Mouse (Mus musculus) right cerebral cortex, postnatal 25 days (tissue): Measurements from ENCODE around the gene Slc25a23.
A peak's percentile ranks its signal among the peaks of the same experiment; 100 is the strongest.

Experiments
- DNase-seq: peaks from one replicate; pipeline ENCODE4 v3.0.0; 2022

The Slc25a23 gene

DNA sequence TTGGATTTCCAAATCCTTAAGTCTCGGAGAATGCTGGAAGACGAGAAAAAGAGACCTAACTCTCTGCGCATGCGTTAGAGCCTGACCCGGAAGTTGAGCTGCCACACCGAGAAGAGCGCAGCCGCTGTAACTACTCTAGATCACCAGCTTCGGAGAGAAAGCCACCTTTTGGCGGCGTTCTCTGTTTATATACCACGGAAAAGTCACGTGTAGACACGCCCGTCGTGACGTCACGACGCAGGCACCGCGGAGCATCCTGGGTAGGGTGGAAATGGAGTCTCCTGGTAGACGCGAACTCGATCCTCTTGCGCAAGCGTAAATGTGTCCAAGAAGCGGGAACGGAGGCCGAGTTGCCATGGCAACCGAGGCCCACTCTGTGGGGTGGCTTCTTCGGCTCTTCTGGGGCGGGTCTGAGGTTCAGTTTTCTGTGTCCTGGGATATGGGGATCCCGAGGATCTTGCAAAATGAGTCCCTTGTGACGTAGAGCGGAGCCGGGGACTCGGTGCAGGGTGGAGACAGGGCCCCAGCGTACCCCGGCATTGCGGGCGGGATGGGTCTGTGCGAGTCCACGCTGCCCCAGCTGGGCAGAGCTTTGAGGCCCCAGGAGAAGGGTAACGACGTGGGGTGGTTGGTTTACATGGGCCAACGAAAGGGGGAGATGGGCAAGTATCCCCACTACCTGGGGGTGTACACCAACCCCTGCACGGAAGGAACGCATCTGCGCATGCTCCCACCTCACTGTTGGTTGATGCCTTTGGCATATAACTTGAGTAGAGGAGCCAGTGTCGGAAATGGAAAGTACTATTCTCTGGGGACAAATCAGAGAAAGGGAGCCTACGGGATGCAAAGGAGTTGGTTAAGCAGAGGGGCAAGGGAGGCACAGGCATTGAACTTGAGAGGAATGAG is 48.2 kb downstream of the Slc25a23 start, which contains the start of the genes Gtf2f1 and Gm17949:
Gtf2f1 (minus strand) TSS at position 53 of the 906 bp plus-strand sequence.
Gm17949 (plus strand) TSS at position 234 of the 906 bp plus-strand sequence.
- DNase-seq: peak; percentile 94

DNA sequence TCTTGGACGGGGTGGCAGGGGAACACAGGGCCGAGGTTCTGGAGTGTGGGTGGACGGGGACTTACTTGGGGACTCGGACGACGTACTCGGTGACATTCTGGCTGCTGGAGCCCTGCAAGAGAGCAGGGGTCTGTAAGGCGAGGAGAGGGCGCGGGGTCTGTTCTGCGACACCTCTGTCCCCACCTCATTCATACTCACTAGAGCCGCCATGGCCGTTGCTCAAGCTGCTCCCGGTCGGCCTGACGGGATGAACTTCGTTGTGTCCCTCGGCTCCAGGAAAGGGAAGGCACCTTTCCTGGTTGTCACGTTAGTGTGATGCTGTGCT is 48.8 kb downstream of the Slc25a23 start:
- DNase-seq: no peak

DNA sequence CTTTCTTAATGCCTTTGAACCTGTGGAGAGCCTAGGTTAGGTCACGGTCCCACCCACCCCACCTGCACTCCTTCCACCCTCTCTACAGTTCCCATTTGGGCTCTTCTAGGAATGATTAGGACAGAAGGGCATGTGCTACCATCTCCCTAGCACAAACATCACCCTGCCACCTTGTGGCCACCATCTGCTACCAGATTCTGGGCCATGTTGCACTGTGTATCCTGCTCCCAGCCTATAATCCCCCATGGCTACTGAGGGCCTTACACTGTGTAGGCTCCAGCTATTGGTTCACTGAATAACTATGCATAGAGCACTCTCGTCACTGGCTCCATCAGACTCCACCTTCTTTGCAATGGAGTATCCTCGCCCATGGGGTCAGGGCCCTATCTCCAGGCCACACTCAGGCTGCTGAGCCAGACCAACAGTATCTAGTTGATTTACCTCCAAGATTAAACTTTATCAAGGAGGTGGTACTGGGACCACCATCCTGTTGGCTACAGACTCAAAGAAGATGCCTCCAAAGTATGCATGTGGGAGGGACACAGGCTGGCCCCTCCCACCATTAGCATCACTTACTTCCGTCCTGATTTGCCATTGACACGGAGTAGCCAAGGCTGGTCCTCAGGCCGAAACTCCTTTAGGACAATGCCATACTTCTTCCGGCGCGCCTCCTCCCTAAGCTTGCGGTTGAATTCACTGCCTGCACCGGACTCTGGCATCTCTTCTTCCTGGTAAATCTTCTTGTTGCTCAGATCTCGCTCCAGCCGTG is 52.3 kb downstream of the Slc25a23 start:
- DNase-seq: no peak

DNA sequence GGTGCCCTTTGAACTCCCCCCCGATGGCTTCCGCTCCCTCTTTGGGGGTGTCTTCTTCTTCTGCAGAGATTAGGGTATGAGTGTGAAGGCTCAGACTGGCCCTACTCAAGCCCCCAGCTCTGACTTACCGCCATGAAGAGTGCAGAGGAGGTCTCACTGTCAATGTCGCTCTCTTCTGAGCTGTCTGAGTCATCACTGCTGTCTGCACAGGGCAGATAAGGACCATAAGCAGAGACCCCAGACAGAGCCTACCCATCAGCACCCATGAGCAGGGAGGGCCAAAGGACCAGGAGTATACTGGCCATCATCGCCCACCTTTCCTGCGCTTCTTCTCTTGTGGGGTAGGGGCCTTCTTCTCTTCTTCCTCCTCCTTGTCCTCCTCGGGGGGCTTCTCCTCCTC is 55.7 kb downstream of the Slc25a23 start:
- DNase-seq: no peak

DNA sequence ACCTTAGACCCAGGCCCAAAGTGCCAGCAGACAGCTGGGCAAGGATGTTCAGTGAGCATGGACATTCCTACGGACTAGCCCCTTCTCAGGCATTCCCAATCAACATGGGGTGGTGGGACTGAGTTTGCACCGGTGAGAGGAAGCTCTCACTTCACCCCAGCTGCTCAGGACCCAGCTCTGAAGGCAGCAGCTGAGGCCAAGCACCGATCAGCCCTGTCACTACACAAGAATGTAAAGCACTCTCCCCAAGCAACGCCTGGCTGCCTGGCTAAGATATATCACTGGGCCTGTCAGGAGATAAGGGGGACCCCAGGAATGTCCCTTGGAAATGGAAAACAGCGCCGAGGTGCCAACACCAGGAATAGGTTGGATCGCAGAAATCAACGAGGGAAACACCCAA is 58.4 kb downstream of the Slc25a23 start:
- DNase-seq: no peak

DNA sequence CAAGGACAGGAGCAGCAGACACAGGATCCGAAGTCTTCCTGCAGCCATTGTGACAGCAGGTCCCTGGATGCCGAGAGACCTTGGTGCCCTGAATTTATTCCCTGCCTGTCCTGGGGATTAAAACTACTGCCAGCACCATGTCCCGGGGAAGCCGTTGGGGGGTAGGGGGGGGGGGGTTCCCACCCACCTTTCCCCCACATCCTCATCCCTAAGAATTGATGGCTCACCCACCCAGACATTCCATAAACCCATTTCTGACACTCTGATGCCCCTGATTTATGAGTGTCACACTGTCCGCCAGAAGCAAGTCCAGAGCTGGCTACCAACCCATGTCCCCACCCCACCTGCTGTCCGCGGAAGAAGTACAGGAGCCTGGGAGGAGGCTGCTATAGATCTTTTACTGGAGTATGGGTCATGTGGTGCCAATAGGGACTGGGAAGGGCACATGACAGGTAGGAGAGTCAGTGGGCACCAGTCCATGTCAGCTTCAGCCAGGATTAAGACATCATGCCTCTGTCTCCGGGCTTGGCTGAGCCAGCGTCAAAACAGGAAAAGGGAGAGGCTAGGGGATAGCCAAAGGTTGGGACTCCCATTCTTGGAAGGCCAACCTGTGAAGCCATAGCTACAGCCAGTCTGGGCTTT is 59.6 kb downstream of the Slc25a23 start, which contains the start of gene Pspn:
Pspn (minus strand) TSS at position 51 of the 642 bp plus-strand sequence.
- no peak for DNase-seq

DNA sequence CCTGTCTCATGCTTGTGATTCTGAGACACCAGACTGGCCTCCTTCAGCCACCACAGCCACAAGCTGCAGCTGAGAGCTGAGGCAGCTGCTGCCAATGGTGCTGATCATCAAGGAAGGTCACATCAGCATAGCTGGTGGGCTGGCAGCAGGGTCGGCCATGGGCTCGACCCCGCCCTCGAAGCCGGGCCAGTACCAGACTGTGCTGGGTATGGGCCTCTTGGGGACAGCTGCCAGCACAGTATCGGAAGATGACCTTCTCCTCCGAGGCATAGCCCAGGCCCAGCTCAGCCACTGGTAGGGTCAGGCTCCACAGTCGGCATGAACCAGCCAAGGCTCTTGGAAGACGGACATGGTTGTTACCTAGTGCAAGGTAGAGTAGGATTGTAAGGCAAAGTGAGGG is 60.2 kb downstream of the Slc25a23 start:
- no peak for DNase-seq

DNA sequence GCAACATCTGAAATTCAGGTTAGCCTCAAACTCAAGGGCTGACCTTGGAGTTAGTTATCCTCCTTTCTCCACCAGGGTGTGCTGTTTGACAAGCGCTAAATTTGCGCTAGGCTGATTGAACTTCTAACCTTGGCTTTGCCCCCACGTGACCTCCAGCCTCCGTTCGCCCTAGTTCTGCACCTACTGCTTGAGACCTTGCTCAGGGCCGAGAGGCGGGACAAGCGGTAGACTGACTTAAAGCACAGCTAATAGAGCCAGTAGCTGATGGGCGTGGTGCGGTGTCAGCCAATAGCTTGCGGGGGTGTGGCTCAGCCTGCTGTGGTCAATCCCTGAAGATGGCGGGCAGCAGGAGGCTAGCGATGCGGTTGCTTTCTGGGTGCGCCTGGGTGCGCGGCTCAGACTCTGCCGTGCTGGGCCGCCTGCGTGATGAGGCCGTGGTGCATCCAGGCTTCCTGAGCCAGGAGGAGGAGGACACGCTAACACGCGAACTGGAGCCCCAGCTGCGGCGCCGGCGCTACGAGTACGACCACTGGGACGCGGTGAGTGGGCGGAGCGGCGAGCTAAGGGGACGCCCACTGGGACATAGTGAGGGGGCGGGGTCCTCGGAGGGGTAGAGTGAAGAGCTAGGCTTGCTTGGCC is 62.5 kb downstream of the Slc25a23 start, which contains the start of gene Alkbh7:
Alkbh7 (plus strand) TSS at position 311 of the 639 bp plus-strand sequence.
- DNase-seq: peak; percentile 94

DNA sequence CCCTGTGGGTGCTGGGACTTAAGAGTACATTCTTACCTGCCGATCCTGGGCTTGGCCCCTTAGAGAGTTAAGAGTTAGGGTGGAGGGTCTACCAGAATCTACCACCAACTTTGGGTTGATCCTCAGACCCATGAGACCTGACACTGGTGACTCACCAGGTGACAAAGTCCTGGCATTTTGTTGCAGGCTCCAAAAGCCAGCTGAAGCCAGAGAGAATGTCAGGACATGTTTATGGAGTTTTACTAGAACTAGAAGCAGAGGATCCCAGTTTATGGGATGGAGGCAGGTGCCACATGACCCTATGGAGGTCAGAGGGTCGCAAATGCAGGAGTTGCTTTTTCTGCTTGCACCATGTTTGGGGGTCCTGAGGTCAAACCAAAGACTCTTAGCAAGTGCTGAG is 63.2 kb downstream of the Slc25a23 start:
- no peak for DNase-seq

DNA sequence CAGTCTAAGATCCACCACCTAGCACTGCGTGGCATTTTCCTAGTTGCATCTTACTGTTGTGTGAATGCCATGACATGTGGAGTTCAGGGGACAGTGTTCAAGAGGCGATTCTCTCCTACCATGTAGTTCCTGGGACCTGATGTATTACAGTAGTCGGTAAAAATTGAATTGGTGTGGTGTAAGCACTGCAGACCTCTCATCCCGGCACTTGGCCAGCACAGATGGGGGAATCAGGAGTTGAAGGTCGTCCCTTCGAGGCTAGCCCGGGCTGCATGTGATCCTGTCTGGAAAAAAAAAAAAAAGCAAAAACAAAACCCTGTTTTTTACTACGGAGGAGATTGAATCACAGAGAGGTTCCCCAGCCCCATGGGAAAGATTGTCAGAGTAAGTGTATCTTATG is 64.6 kb downstream of the Slc25a23 start:
- DNase-seq: no peak
